Mouse (Mus musculus): ENCODE measurements around the gene Hmgn3. TPM values are rescaled to one million over a fixed set of nuclear protein-coding genes. Genes with fewer than 3 reads are reported as not detected.

Gene Hmgn3
- total RNA-seq, 2 experiments from 2014 or later: 17.9 to 23.4 TPM

DNA sequence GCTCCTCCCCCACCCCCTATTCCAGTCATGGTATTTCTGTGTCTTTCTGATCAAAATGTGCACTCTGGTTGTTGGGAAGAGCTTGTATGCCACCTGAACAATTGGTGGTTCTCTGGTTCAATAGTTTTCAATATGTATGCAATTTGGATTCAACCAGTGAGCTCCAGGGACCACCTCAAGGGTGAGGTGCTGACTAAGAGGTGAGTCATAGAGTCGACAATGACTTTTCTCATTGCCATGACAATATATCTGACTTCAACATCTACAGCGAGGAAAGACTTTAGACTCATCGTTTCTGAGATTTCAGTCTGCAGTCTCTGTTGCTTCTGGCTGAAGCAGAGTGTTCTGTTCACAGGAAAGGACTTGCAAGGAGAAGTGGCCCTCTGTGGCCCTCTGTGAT lies 44.8 kb downstream of the Hmgn3 start:
- ATAC-seq (ENCODE audit: poor library complexity, severe bottlenecking): no peak

DNA sequence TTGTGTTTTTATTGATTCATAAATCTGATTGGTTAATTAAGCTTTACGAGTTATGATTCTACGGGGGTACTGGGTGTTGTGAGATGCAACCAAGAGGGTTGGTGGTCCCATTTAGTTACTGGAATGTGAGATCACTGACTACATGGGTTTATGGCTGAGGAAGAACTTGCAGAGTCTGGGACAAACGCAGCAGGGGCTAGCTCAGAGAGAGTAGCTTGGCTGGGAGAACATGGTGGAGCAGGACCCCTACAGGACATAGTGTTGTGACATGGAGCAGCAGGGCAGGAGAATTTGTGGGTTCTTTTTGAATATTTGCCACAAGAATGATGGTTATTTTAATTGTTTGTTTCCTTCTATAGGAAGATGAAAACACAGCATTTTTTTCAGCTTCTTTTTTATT lies 45.7 kb downstream of the Hmgn3 start:
- no peak for ATAC-seq (ENCODE audit: poor library complexity, severe bottlenecking)

DNA sequence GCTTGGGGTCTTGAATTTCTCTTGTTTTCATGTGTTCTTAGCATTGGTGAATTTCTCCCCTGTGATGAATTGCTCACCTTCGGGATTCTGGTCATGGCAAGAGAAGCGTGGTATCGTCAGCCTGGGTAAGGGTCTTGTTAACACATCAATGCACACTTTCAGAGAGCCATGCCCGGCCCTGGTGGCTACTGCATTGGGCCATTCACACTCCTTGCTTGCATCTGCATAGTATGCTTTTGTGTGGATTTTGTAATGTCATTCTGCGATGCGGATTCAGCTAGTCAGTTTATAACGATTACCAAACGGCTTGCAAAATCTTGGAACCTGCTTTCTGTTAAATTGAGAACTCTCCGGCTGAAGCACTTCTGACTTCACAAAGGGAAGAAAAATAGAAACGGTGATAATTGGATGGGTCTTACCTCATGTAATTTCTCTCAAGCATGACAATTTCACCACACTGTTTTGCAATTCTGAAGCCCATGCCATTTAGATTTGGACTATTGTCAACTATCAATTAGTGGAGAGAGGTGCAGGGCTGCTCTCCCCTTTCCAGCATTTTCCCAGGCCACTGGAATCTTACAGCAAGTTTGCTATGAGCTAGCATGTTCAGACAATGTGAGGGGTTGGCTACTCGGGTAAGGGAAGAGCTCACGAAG lies 47.7 kb downstream of the Hmgn3 start:
- ATAC-seq (ENCODE audit: poor library complexity, severe bottlenecking): no peak

DNA sequence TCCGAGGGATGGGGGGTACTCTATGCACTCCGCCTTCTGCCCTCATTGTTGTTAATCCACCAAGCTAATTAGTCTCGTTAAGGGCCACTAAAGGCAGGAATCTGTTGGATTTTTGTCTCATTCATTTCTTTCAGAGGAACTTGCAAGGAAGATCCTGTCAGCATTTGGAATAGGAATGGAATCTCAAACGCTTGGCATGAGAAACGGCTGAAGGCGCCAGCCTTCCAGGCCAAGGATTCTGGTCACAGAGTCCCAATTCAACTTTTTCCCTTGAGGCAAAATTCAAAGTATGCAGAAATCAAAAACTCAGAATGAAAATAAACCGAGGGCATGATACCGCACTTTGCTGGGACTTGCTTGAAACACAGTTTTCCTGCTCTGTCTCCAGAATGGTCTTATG lies 48.7 kb downstream of the Hmgn3 start:
- no peak for ATAC-seq (ENCODE audit: poor library complexity, severe bottlenecking)

DNA sequence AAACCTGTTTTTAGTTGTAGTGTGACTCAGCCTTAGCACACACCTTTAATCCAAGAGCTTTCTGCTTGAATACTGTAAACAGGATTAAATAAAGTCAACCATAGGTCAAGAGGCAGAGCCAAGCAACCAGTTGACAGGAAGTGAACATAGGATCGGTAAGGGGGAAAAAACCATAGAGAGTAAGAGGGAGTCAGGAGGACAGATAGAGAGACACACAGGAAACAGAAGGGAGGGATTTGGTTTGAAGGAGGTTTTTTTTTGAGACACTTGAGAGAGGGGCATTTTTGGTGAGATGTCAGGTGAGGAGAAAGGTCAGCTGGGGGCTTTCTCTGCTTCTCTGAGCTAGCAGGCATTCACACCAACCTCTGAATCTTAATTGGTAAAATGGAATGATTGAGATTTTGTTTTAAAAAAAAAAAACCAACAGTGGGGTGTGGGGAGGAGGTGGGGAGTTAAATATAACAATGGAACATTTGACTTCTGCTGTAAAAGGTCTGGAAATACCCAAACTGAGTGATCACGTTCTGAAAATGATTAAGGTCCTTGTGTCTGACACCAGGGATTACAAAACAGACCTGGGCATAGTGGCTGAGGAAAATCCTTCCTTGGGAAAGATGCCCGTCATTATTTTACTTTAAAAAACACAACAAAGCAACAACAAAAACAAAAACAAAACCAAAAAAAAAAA lies 51.7 kb downstream of the Hmgn3 start:
- no peak for ATAC-seq (ENCODE audit: poor library complexity, severe bottlenecking)

DNA sequence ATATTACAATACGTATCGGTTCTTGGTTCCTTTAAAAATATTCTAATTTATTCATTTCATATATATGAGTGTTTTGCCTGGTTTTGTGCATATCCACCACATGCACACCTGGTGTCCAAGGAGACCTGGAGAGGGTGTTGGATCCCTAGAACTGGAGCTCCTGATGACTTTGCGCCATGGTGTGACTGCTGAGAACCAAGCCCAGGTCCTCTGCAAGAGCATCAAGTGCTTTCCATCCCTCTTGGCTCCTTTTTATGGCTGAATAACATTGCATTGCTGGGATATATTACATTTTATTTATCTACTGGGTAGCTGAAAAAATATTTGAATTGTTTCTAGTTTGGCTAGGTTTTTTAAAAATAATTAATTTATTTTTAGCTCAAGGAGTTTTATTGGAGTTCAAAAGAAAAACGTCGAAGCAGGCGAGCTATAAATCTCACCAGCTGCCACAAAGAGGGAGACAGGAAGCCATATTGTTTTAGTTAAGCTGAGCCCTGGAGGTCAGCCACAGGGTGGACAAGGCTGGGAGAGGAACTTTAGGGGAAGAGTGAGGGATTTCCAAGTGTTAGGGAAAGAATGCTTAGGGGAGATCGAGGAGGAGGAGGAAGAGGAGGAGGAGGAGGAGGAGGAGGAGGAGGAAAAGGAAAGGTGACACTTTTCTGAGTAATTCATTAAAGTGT lies 62.6 kb downstream of the Hmgn3 start:
- no peak for ATAC-seq (ENCODE audit: poor library complexity, severe bottlenecking)

DNA sequence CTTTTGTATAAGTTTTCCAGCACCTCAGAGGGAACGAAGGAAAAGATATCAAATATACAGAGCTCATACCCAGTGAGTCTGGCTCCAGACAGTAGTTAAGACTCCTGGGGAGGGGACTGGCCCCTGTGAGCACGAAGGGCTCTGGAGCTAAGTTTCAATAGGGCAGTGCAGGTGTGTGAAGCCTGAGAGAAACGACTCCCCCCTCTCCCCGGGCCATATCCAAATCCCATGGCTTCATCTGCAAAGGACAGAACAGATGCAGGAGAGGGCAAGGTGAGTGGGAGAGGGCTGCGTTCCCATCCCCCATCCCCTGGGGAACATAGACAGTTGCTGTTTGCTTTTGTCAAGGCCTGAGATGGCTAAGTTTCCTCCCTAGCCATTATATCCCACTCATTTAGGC lies 63.4 kb downstream of the Hmgn3 start:
- ATAC-seq (ENCODE audit: poor library complexity, severe bottlenecking): no peak

DNA sequence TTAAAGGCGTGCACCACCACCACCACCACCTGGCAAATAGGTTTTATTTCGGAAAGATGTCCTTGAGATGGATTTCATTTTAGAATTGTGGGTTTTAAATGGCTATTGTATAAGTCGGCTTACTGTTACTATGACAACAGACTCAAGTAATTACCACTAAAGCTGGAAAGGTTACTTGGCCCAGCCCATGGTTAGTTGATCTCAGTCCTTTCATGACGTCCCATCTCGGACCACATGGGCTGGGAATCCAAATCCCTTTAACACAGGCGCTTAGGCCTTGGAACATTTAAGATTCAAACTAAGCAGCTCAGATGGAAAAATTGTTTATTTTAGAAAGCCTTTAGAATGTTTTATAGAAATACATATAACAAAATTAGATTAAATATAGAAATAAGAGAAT lies 64.2 kb downstream of the Hmgn3 start:
- ATAC-seq (ENCODE audit: poor library complexity, severe bottlenecking): no peak

DNA sequence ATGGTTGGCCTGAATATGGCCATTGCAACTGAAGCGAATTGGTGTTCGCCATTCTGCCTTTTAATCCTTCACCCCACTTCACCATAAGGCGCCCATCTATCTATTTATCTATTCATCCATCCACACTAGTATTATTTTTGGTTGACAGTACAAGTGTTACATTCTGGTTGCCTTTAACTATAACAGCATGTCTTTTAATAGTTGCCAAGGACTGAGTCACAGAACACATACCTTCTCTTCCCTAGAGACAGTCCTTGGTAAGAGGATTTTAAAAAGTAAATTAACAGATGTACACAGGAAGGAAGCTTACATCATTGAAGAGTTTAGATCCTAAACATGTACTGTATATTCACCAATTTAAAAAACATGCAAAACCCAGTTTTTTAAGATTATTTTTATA lies 66.8 kb downstream of the Hmgn3 start:
- ATAC-seq (ENCODE audit: poor library complexity, severe bottlenecking): no peak

DNA sequence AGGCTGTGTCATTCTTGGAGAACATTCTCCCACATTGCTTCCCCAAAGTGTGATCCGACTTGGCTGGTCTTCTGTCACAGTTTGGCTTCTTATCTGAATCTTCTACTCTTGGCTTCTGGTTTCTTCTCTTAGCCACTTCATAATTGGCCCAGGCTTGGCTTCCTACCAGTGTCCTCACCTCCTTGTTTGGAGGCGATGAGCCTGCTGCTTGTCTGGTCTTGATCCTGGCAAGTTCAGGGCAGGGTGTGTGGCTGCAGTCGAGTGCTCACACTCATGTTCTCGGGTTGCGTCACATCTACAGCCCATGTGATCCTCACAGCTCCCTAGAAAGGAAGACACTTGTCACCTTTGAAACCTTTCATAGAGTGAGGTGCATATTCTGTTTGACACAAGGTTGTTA lies 78.2 kb downstream of the Hmgn3 start:
- ATAC-seq (ENCODE audit: poor library complexity, severe bottlenecking): no peak

DNA sequence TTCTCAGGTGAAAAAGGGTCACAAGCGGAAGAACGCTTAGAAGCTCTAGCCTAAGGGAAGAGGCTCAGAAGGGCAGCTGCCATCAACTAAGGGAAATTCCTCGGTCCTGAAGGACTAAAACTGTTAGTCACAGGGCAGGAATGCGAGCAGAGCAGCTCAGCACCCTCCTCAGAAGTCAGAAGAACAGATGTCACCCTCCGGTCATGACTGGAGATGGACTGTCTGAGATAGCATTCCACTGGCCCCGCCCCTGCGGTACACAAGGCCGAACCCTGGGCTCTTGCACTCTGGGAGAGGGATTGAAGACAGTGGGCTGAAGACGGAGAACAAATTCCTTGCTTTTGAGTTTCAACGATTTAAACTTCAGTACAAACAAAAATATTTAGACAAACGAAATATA lies 85.2 kb downstream of the Hmgn3 start:
- ATAC-seq (ENCODE audit: poor library complexity, severe bottlenecking): no peak

Other genes starting within 250 kb of the Hmgn3 start
- 79.6 and 80.0 TPM in 2 replicates for gene Phip, start 171.2 kb downstream of the Hmgn3 start, total RNA-seq (2015)
- 89.6 and 119 TPM in 2 replicates for gene Phip, start 171.2 kb downstream of the Hmgn3 start, total RNA-seq (2017)

Measured in megakaryocyte, adult 5-6 weeks (primary cell).